Mouse (Mus musculus): ENCODE measurements around the gene Pibf1. TPM values are rescaled to one million over a fixed set of nuclear protein-coding genes. Genes with fewer than 3 reads are reported as not detected.

Pibf1 gene
- polyA plus RNA-seq, 2 experiments = 2.8 to 5.6 TPM

- Histone ChIP-seq H3K27ac (no peak overlapping the region), H3K9me3 (ENCODE audit: control insufficient read depth, low read length) (no peaks in the 10 kb centered on the region), H3K4me2 (ENCODE audit: low read depth) (no peak overlapping the region), H3K36me3 (replicated peaks; ENCODE audit: control insufficient read depth, insufficient read depth, low read depth) (peaks cover 57% of the 10 kb centered on the region), H3K4me3 (ENCODE audit: insufficient read depth in 1 of 2, low read depth in 2 of 2, low read length in 2 of 2) (no peak overlapping the region), H3K9ac (replicated peaks) (no peak overlapping the region), H3K4me1 (replicated peaks; ENCODE audit: control insufficient read depth in 2 of 2, insufficient read depth in 2 of 2, low read length in 1 of 2) (no peaks in the 10 kb centered on the region), H3K27me3 (ENCODE audit: control insufficient read depth, insufficient read depth, low read length) (no peaks in the 10 kb centered on the region)
- no peak for TF ChIP-seq CTCF (IDR thresholded peaks at IDR 0.05; ENCODE audit: low read depth)
- TF ChIP-seq EP300 (IDR thresholded peaks at IDR 0.05; ENCODE audit: low read depth) = no peak
- no peak for DNase-seq (ENCODE audit: low read depth in 3 of 3, low spot score in 3 of 3)
- ATAC-seq (ENCODE audit: insufficient read depth) = no peak
- 87% methylated on average over 7 of the region's 7 CpGs for WGBS (ENCODE audit: insufficient replicate concordance)
These were observed 10.3 kb upstream of the Pibf1 start for GRCm38 (mm10) chr14:99088947-99089346.

GRCm38 (mm10) chr14:99099967-99100587, 853 bp downstream of the Pibf1 start:
- 4% methylated on average over 20 of the region's 20 CpGs for WGBS (ENCODE audit: insufficient replicate concordance)
- Histone ChIP-seq H3K4me2 (ENCODE audit: low read depth) (peak overlapping the region; percentile 87), H3K27ac (no peak overlapping the region), H3K9me3 (ENCODE audit: control insufficient read depth, low read length) (no peaks in the 10 kb centered on the region), H3K4me1 (replicated peaks; ENCODE audit: control insufficient read depth in 2 of 2, insufficient read depth in 2 of 2, low read length in 1 of 2) (peaks cover 3% of the 10 kb centered on the region in 2 experiments; a peak in 1 of 4 replicates), H3K4me3 (ENCODE audit: insufficient read depth in 1 of 2, low read depth in 2 of 2, low read length in 2 of 2) (peak overlapping the region; percentile 90 to 99), H3K9ac (replicated peaks) (peak overlapping the region; percentile 76), H3K36me3 (replicated peaks; ENCODE audit: control insufficient read depth, insufficient read depth, low read depth) (peaks cover 18% of the 10 kb centered on the region), H3K27me3 (ENCODE audit: control insufficient read depth, insufficient read depth, low read length) (no peaks in the 10 kb centered on the region)
- ATAC-seq (ENCODE audit: insufficient read depth) (peak; percentile 17; the same call in 1 of the 2 replicates), DNase-seq (ENCODE audit: low read depth in 3 of 3, low spot score in 3 of 3) (peak in 1 of 3 experiments; percentile 20)
- no peak for TF ChIP-seq CTCF (IDR thresholded peaks at IDR 0.05; ENCODE audit: low read depth)
- no peak for TF ChIP-seq EP300 (IDR thresholded peaks at IDR 0.05; ENCODE audit: low read depth)

GRCm38 (mm10) chr14:99103050-99103449, 3.8 kb downstream of the Pibf1 start:
- TF ChIP-seq CTCF (IDR thresholded peaks at IDR 0.05; ENCODE audit: low read depth) (no peak), EP300 (IDR thresholded peaks at IDR 0.05; ENCODE audit: low read depth) (no peak)
- H3K4me2 ChIP-seq (ENCODE audit: low read depth) = no peak overlapping the region
- no peaks in the 10 kb centered on the region for H3K27me3 ChIP-seq (ENCODE audit: control insufficient read depth, insufficient read depth, low read length)
- 77% methylated on average over 4 of the region's 4 CpGs for WGBS (ENCODE audit: insufficient replicate concordance)
- peaks cover 7% of the 10 kb centered on the region; the same call in 1 of the 2 replicates for H3K36me3 ChIP-seq (replicated peaks; ENCODE audit: control insufficient read depth, insufficient read depth, low read depth)
- no peak overlapping the region for H3K9ac ChIP-seq (replicated peaks)
- H3K27ac ChIP-seq = no peak overlapping the region
- ATAC-seq (ENCODE audit: insufficient read depth) (no peak), DNase-seq (ENCODE audit: low read depth in 3 of 3, low spot score in 3 of 3) (no peak)
- H3K4me1 ChIP-seq (replicated peaks; ENCODE audit: control insufficient read depth in 2 of 2, insufficient read depth in 2 of 2, low read length in 1 of 2) = peaks cover 3% of the 10 kb centered on the region in 2 experiments; a peak in 1 of 4 replicates
- no peak overlapping the region for H3K4me3 ChIP-seq (ENCODE audit: insufficient read depth in 1 of 2, low read depth in 2 of 2, low read length in 2 of 2)
- no peaks in the 10 kb centered on the region for H3K9me3 ChIP-seq (ENCODE audit: control insufficient read depth, low read length)

GRCm38 (mm10) chr14:99104542-99105123, 5.4 kb downstream of the Pibf1 start:
- DNase-seq (ENCODE audit: low read depth in 3 of 3, low spot score in 3 of 3) = no peak
- no peak overlapping the region for H3K4me3 ChIP-seq (ENCODE audit: insufficient read depth in 1 of 2, low read depth in 2 of 2, low read length in 2 of 2)
- 0 out of 4 replicates have a peak, but pooled peaks cover 0 to 1% of the 10 kb centered on the region in 2 experiments for H3K4me1 ChIP-seq (replicated peaks; ENCODE audit: control insufficient read depth in 2 of 2, insufficient read depth in 2 of 2, low read length in 1 of 2)
- H3K4me2 ChIP-seq (ENCODE audit: low read depth) = no peak overlapping the region
- no peak overlapping the region for H3K9ac ChIP-seq (replicated peaks)
- 61% methylated on average over 6 of the region's 6 CpGs for WGBS (ENCODE audit: insufficient replicate concordance)
- no peak for TF ChIP-seq EP300 (IDR thresholded peaks at IDR 0.05; ENCODE audit: low read depth)
- H3K27ac ChIP-seq = no peak overlapping the region
- H3K27me3 ChIP-seq (ENCODE audit: control insufficient read depth, insufficient read depth, low read length) = no peaks in the 10 kb centered on the region
- peaks cover 7% of the 10 kb centered on the region; the same call in 1 of the 2 replicates for H3K36me3 ChIP-seq (replicated peaks; ENCODE audit: control insufficient read depth, insufficient read depth, low read depth)
- ATAC-seq (ENCODE audit: insufficient read depth) = no peak
- no peaks in the 10 kb centered on the region for H3K9me3 ChIP-seq (ENCODE audit: control insufficient read depth, low read length)

GRCm38 (mm10) chr14:99106671-99107070, 7.4 kb downstream of the Pibf1 start:
- ATAC-seq (ENCODE audit: insufficient read depth) (no peak), DNase-seq (ENCODE audit: low read depth in 3 of 3, low spot score in 3 of 3) (no peak)
- H3K36me3 ChIP-seq (replicated peaks; ENCODE audit: control insufficient read depth, insufficient read depth, low read depth) = peaks cover 7% of the 10 kb centered on the region; the same call in 1 of the 2 replicates
- H3K9ac ChIP-seq (replicated peaks) = no peak overlapping the region
- H3K27ac ChIP-seq = no peak overlapping the region
- no peaks in the 10 kb centered on the region for H3K27me3 ChIP-seq (ENCODE audit: control insufficient read depth, insufficient read depth, low read length)
- TF ChIP-seq EP300 (IDR thresholded peaks at IDR 0.05; ENCODE audit: low read depth) (no peak), CTCF (IDR thresholded peaks at IDR 0.05; ENCODE audit: low read depth) (no peak)
- WGBS (ENCODE audit: insufficient replicate concordance) = 72% methylated on average over 2 of the region's 2 CpGs
- no peak overlapping the region for H3K4me2 ChIP-seq (ENCODE audit: low read depth)
- H3K9me3 ChIP-seq (ENCODE audit: control insufficient read depth, low read length) = no peaks in the 10 kb centered on the region
- no peak overlapping the region for H3K4me3 ChIP-seq (ENCODE audit: insufficient read depth in 1 of 2, low read depth in 2 of 2, low read length in 2 of 2)
- H3K4me1 ChIP-seq (replicated peaks; ENCODE audit: control insufficient read depth in 2 of 2, insufficient read depth in 2 of 2, low read length in 1 of 2) = 0 out of 4 replicates have a peak, but pooled peaks cover 0 to 1% of the 10 kb centered on the region in 2 experiments
